Mouse (Mus musculus) layer of hippocampus, postnatal 25 days (tissue): Measurements from ENCODE around the gene Akap12. TPM values are rescaled to one million over a fixed set of nuclear protein-coding genes. Genes with fewer than 3 reads are reported as not detected.

ENCODE experiments used
- DNase-seq, 2 experiments: peaks; one replicate each; pipeline ENCODE4 v3.0.0; 2022; ENCODE audit warnings: mixed read lengths in 2 of 2, low spot score in 1 of 2; ENCODE audit errors: extremely low spot score in 1 of 2
- total RNA-seq, 2 experiments: library from RNA; stranded (reverse); gene quantifications; 2 replicates each; pipeline ENCODE4 v1.2.3; 2021

The Akap12 gene
- total RNA-seq, 2 experiments from 2014 or later: 10.8 to 11.6 TPM

- DNase-seq: no peak
These were observed 11.9 kb downstream of the Akap12 start for GRCm38 (mm10) chr10:4278041-4278440.

DNA sequence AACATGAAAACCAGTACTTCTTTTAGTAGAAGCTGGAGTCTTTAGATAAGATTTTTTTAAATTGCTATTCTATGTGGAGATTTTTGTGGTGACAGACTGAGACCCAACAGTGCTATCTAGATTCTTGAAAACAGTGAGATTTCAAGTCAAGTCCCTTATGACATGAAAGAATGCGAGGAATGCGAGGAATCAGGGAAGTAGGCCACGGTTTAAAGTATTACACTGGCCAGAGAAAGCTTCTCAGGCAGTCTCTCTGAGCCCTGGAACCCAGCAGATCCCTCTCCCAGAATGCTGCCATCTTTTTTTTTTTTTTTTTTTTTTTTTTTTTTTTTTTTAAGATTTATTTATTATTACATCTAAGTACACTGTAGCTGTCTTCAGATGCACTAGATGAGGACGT, 16.2 kb downstream of the Akap12 start:
- no peak for DNase-seq

GRCm38 (mm10) chr10:4284781-4285180, 18.6 kb downstream of the Akap12 start:
- no peak for DNase-seq

DNA sequence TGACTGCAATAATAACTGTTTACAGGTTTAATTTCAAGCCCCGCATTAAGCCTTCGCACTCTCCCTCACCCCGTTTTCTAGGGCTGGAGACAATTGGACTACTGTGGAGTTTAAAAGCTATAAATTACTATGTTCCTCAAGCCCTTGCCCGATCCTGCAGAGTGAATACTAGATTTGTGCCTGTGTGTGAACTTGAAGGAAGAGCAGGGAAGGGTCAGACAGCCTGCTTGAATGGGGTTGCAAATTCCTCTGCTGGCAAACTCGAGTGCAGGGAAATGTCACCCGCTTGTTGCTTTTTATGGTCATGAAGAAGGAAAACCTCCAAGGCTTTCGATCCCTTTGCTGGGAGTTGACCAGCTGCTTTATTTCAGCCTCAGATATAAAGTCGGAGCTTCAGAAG, 19.6 kb downstream of the Akap12 start:
- no peak for DNase-seq

- no peak for DNase-seq
These were observed 23.0 kb downstream of the Akap12 start for GRCm38 (mm10) chr10:4289171-4289570.

DNA sequence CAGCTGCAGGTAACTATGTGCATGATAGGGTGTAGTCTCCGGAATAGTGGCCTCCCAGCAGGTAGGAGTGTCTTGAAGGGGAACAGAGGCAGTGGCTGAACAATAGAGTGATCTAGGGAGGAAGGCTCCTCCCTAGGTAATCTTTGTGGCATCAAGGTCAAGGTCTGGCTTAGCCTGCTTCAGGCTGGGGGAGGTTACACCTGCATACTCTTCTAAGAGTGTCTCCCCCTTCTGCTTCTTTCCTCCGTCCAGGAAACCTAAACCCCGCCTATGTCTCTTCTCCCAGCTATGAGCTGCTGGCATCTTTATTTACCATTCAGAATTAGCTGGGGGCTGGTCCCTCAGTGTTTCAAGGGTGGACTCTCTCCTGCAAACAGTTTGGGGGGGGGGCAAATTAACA, 23.5 kb downstream of the Akap12 start:
- DNase-seq: no peak

- no peak for DNase-seq
These were observed 24.0 kb downstream of the Akap12 start for GRCm38 (mm10) chr10:4290145-4290544.

GRCm38 (mm10) chr10:4290561-4290960, 24.4 kb downstream of the Akap12 start:
- no peak for DNase-seq

GRCm38 (mm10) chr10:4293418-4293817, 27.2 kb downstream of the Akap12 start:
- DNase-seq: no peak

DNA sequence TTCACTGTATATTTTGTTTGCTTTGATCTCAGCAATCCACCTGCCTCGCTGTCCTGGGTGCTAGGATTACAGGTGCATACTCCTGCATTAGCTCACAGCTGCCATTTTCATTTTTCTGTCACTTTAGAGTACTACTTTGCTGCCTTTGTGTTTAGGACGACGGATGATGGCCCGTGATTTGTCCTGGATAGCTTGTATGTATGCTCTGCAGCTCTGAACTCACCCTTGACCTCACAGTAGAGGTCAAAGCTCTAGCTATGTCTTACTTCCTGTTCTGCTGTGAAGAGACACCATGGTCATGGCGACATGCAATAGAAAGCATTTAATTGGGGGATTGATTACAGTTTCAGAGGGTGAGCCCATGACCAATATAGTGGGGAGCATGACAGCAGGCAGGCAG, 37.4 kb downstream of the Akap12 start:
- DNase-seq: no peak

- DNase-seq: no peak
These were observed 57.7 kb downstream of the Akap12 start for GRCm38 (mm10) chr10:4323885-4324284.

GRCm38 (mm10) chr10:4325562-4325961, 59.4 kb downstream of the Akap12 start:
- no peak for DNase-seq

DNA sequence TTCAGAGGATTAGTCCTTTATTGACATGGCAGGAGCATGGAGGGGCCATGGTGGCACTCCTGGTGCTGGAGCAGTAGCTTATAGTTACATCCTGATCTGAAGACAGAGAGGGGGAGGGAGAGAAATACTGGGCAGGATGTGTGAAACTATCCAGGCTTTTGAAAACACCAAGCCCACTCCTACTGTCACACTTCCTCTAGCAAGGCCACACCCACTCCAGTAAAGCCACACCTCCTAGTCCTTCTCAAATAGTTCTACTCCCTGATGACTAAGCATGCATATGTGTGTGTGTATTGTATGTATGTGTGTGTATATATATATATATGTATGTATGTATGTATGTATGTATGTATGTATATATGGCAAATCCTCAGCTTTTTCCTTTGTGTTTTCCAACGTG, 61.5 kb downstream of the Akap12 start:
- no peak for DNase-seq

DNA sequence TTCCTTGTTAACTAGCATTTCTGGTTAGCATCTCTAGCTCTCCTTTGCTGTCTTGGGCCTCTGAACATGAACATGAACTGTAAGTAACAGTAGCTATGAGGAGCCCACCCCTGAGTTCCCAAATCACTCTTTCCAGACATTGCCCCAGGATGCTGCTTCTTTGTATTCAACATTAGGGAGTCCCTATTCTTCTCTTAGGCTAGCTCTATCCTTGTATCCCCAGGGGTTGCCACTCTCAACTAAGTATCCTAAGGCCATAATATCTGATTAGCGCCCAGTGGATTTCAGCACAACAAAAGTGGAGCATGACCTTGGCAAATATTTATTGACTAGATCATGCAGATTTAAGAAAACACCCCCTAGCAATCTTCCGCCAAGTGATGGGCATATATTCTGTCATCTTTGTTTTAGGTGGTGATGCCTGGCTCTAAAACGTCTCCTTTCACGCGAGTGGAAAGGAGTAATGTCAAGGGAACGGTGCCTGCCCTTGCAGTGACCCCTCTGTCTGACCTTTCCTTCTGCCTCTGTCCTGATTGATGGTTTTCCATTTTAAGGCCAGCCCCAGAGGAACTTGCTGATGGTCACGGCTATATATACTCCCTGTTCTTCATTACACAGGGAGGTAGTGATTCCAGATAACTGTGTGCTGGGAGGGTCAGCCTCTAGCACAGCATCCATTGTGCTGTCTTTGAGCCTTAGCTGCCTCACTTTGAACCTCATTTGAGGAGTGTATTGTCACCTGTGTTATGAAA, 66.2 kb downstream of the Akap12 start:
- DNase-seq: no peak

- peak; percentile 29 to 50 for DNase-seq
These were observed 67.1 kb downstream of the Akap12 start for GRCm38 (mm10) chr10:4333319-4333718.

DNA sequence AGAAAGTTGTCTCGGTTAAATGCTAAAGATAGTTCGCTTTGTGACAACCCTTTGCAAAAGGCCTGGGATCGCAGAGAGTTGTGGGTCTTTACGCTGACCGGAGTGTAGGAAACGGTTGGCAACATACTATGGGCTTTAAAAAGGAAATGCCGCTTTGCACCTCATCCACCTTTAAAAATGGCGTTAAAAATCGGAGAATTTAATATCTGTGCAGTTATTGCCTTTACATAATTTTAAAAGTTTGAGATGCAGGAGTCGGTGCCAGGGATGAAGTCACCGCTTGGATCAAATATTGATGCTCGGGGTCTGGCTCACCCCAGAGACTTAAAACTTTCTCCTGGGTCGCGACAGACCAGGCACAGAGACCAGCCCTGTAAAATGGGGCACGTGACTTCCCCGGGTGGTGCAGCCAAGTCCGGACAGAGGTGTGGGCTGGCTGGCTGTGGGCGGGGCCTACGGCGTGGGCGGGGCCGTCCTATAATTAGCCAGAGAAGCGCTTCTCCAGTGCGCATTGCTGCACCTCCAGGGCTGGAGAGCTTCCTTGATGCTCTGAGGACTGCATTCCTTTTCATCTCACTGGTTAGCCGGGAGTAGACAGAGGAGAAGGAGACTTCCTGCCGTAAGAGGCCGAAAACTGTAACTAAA, 68.0 kb downstream of the Akap12 start:
- DNase-seq: peak; percentile 27 to 42

DNA sequence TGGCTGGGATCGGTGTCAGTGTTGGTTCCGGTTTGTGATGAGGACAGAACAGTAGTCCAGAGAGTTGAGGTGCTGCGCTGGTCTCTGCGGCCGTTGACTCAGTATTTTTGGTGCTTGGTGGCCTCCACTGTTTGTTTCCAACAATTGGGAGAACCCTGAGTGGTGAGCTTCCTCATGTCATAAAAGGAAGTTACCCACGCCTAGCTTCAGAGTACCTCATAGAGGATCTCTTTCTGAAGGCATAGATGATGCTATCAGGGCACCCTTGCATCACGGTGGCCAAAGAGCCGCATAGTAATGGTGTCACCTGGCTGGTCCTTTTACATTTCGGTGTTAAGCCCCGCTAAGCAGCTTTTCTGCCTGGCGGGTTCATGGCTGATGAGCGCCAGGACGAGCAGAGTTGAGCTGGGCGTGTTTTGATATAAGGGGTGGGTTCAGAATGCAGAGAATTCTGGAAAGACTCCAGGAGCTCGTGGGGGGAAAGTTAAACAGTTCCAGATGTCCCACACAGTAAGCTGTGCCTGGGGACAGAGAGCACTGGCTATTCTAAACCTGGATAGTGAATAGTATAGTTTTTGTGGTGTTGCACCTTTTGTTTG, 72.8 kb downstream of the Akap12 start:
- DNase-seq: no peak

- peak in 1 of 2 experiments; percentile 35 for DNase-seq
These were observed 75.2 kb downstream of the Akap12 start for GRCm38 (mm10) chr10:4341430-4341829.

- DNase-seq: peak; percentile 75 to 95
These were observed 80.4 kb downstream of the Akap12 start for GRCm38 (mm10) chr10:4346489-4347135.

DNA sequence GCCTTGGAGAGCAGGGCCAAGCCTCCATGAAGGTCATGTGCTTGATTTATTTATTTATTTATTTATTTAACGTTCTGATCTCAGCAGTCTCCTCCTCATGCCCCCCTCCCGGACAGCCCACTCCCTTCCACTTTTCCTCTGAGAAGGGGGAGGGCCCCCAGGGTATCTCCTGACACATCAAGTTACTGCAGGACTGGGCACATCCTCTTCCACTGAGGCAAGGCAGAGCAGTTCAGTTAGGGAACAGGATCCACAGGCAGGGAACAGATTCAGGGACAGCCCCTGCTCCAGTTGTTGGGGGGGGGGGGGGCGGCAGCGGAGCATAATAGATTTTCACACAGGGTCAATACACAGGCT, 80.9 kb downstream of the Akap12 start:
- no peak for DNase-seq

DNA sequence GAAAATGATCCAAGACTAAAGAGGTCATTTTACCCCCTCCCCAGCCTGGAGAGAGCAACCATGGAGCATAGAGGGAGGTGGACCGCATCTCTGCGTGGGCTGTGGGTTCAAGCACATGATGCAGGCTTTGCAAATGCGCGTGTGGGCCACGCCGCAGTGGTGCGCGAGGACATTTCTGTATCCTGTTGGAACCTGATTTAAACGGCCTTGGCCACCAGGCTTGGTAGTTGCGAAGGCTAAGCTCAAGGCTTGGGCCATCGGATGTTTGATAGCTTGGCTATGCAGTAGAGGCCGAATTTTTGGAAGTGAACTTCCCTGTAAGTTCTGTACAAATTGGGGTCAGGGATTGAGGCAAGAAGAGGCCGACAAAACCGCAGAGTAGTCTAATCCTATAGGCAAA, 81.4 kb downstream of the Akap12 start:
- no peak for DNase-seq
